Mouse (Mus musculus) heart, adult 2 months (tissue): ENCODE measurements around the gene Adh1.

Experiments used
- CTCF ChIP-seq: fragments of 200-600 bp; IDR thresholded peaks from 2 replicates; pipeline ENCODE4 v1.8.1; 2022; ENCODE audit warnings: antibody characterized with exemption, mild to moderate bottlenecking, moderate library complexity
- EP300 ChIP-seq: fragments of 200-500 bp; IDR thresholded peaks from 2 replicates; pipeline ENCODE4 v1.6.1; 2011; ENCODE audit warnings: low read depth, low read length, control low read depth; ENCODE audit not compliant: insufficient read depth
- POLR2A ChIP-seq: fragments of 200-500 bp; IDR thresholded peaks from 2 replicates; pipeline ENCODE4 v1.6.1; 2011; ENCODE audit warnings: mild to moderate bottlenecking, low read depth, low read length, control low read depth; ENCODE audit not compliant: insufficient read depth

GRCm38 (mm10) chr3:138216091-138216490 is 44.7 kb upstream of the Adh1 start:
- TF ChIP-seq CTCF (no peak), POLR2A (no peak), EP300 (no peak)
